Mouse (Mus musculus) gastrocnemius, adult 8-10 months (tissue): ENCODE measurements around the gene Bean1. TPM values are rescaled to one million over a fixed set of nuclear protein-coding genes. Genes with fewer than 3 reads are reported as not detected.
"Not testable (repeated sequence)": the region's sequence is repeated elsewhere in the genome, so short reads cannot be mapped to it uniquely, and the experiment has no call there.

Experiments
- DNase-seq, 2 experiments: peaks; one replicate each; pipeline ENCODE4 v3.0.0; 2022; ENCODE audit warnings: low spot score in 2 of 2
- total RNA-seq, 4 experiments: library from RNA; stranded (reverse); gene quantifications; 2 replicates each; pipeline ENCODE4 v1.2.4; 2022

Bean1 gene
- total RNA-seq, 4 experiments from 2014 or later, result 0.56 TPM; not detected in 3

- DNase-seq, result no peak
Measured at GRCm38 (mm10) chr8:104242038-104242644, 71.9 kb downstream of the Bean1 start.

GRCm38 (mm10) chr8:104246621-104247020 is 76.4 kb downstream of the Bean1 start:
- DNase-seq, result no peak

GRCm38 (mm10) chr8:104247054-104247907 is 77.0 kb downstream of the Bean1 start:
- DNase-seq, result no peak

- DNase-seq, result no peak
Measured at GRCm38 (mm10) chr8:104247908-104248275, 77.7 kb downstream of the Bean1 start.

- DNase-seq, result peak; percentile 46 to 50
Measured at GRCm38 (mm10) chr8:104248276-104248675, 78.0 kb downstream of the Bean1 start, which contains the start of gene Tk2. Gene Tk2 (minus strand): TSS chr8:104248558.

- no peak for DNase-seq
Measured at GRCm38 (mm10) chr8:104249442-104249996, 79.3 kb downstream of the Bean1 start.

- DNase-seq, result peak; percentile 77 to 84
Measured at GRCm38 (mm10) chr8:104250439-104251367, 80.5 kb downstream of the Bean1 start, which contains the start of gene Cklf. Gene Cklf (plus strand): TSS chr8:104250861.

- DNase-seq, result no peak
Measured at GRCm38 (mm10) chr8:104251461-104251860, 81.2 kb downstream of the Bean1 start.

GRCm38 (mm10) chr8:104253016-104253415 is 82.8 kb downstream of the Bean1 start:
- DNase-seq, result no peak

- not testable (repeated sequence) for DNase-seq
Measured at GRCm38 (mm10) chr8:104261802-104262201, 91.6 kb downstream of the Bean1 start.

GRCm38 (mm10) chr8:104264271-104264935 is 94.2 kb downstream of the Bean1 start:
- DNase-seq, result not testable (repeated sequence)

GRCm38 (mm10) chr8:104268368-104268767 is 98.1 kb downstream of the Bean1 start:
- no peak for DNase-seq

Other genes starting within 250 kb of the Bean1 start
- 10 to 100 TPM; 25.8 to 39.6 (median 26.4) TPM for gene Cdh5, start 68.8 kb upstream of the Bean1 start, total RNA-seq
- 1 to 10 TPM; 2.9 to 4.2 (median 3.9) TPM for gene Tk2, start 78.1 kb downstream of the Bean1 start, total RNA-seq
- gene Cklf, start 80.4 kb downstream of the Bean1 start, total RNA-seq, result 1 to 10 TPM in 2 of 4 experiments, under 1 TPM in 2; 0.75 to 1.8 (median 1.2) TPM
- not detected for gene Cmtm2a, start 122.7 kb downstream of the Bean1 start, total RNA-seq
- not detected for gene Gm45711, start 139.6 kb downstream of the Bean1 start, total RNA-seq
- gene Cmtm1, start 139.7 kb downstream of the Bean1 start, total RNA-seq, result not detected
- gene Gm11020, start 151.1 kb downstream of the Bean1 start, total RNA-seq, result not detected
- gene Cmtm2b, start 151.8 kb downstream of the Bean1 start, total RNA-seq, result not detected
- gene Cmtm3, start 169.0 kb downstream of the Bean1 start, total RNA-seq, result 1 to 10 TPM; 1.9 to 5.0 (median 3.0) TPM
- 1 to 10 TPM; 4.0 to 4.9 (median 4.7) TPM for gene Cmtm4, start 225.4 kb downstream of the Bean1 start, total RNA-seq